Mouse (Mus musculus): ENCODE results near the gene Ptges3l. TPM values are rescaled to one million over a fixed set of nuclear protein-coding genes. Genes with fewer than 3 reads are reported as not detected.

The Ptges3l gene
- total and polyA plus RNA-seq, 3 experiments = 0.22 to 0.33 TPM; not detected in 1

DNA sequence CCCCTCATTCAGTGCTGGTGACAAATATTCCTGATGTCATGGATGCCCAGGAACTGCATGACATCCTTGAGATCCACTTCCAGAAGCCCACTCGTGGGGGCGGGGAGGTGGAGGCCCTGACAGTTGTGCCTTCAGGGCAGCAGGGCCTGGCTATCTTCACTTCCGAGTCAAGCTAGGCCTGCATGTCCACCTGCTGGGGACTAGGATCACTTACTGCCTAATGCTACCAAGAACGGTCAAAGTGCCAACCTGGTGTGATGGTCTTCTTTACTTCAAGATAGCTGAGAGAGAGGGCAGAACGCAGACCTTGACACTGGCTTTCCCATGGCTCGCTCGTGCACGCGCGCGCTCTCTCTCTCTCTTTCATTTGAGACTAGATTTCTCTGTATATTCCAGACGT lies 33.1 kb upstream of the Ptges3l start:
- TF ChIP-seq CTCF (IDR thresholded peaks at IDR 0.05; ENCODE audit: low read depth, low read length) (no peak), TAL1 (conservative IDR thresholded peaks at IDR 0.05; ENCODE audit: low read depth, low read length) (no peak), GATA2 (IDR thresholded peaks at IDR 0.05; ENCODE audit: borderline replicate concordance, low read depth, low read length) (no peak), GATA1 (IDR thresholded peaks at IDR 0.05; ENCODE audit: borderline replicate concordance, low read length) (no peak), POLR2AphosphoS5 (IDR thresholded peaks at IDR 0.05; ENCODE audit: insufficient replicate concordance, low read depth, low read length) (no peak)
- Histone ChIP-seq H3K4me3 (ENCODE audit: low read depth, low read length) (no peak overlapping the region), H3K4me1 (ENCODE audit: insufficient read depth, low read depth, low read length) (peaks cover 88% of the 10 kb centered on the region), H3K36me3 (replicated peaks) (peaks cover 93% of the 10 kb centered on the region), H3K27me3 (ENCODE audit: insufficient read depth, low read length) (no peaks in the 10 kb centered on the region), H3K9me3 (replicated peaks) (no peaks in the 10 kb centered on the region)
- DNase-seq (ENCODE audit: low spot score) = no peak
- ATAC-seq (ENCODE audit: extremely low read depth, insufficient number of reproducible peaks, low FRiP score, poor library complexity, severe bottlenecking) = no peak

DNA sequence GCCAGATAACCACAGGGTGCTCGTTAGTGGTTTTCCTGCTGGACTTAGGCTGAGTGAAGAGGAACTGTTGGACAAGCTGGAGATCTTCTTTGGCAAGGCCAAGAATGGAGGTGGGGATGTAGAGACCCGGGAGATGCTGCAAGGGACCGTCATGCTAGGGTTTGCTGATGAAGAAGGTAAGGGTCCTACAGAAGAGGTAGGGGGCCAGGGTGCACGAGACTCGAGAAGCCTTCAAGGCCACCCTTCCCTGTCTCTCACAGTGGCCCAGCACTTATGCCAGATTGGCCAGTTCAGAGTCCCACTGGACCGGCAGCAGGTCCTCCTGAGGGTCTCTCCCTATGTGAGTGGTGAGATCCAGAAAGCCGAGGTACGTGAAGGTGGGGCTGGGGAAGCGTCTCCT lies 32.5 kb upstream of the Ptges3l start:
- DNase-seq (ENCODE audit: low spot score) (no peak), ATAC-seq (ENCODE audit: extremely low read depth, insufficient number of reproducible peaks, low FRiP score, poor library complexity, severe bottlenecking) (no peak)
- no peak for TF ChIP-seq GATA2 (IDR thresholded peaks at IDR 0.05; ENCODE audit: borderline replicate concordance, low read depth, low read length)
- peaks cover 94% of the 10 kb centered on the region for H3K36me3 ChIP-seq (replicated peaks)
- H3K4me3 ChIP-seq (ENCODE audit: low read depth, low read length) = no peak overlapping the region
- H3K27me3 ChIP-seq (ENCODE audit: insufficient read depth, low read length) = no peaks in the 10 kb centered on the region
- H3K4me1 ChIP-seq (ENCODE audit: insufficient read depth, low read depth, low read length) = peaks cover 86% of the 10 kb centered on the region
- no peaks in the 10 kb centered on the region for H3K9me3 ChIP-seq (replicated peaks)

DNA sequence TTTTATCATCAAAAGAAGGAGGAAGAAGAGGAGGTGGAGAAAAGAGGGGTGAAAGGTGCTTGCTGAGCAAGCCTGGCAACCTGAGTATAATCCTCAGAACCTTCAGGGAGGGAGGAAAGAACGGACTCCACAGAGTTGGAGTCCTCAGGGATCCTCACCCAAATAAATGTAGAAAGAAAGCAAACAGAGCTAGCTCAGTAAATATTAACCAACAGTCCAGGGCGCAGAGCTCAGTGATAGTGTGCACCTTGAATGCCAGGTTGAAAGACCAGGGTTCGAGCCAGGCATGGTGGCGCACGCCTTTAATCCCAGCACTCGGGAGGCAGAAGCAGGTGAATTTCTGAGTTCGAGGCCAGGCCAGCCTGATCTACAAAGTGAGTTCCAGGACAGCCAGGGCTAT lies 30.5 kb upstream of the Ptges3l start:
- no peak for TF ChIP-seq POLR2AphosphoS5 (IDR thresholded peaks at IDR 0.05; ENCODE audit: insufficient replicate concordance, low read depth, low read length)
- no peak for TF ChIP-seq TAL1 (conservative IDR thresholded peaks at IDR 0.05; ENCODE audit: low read depth, low read length)
- TF ChIP-seq GATA2 (IDR thresholded peaks at IDR 0.05; ENCODE audit: borderline replicate concordance, low read depth, low read length) = no peak
- TF ChIP-seq CTCF (IDR thresholded peaks at IDR 0.05; ENCODE audit: low read depth, low read length) = no peak
- no peak for TF ChIP-seq GATA1 (IDR thresholded peaks at IDR 0.05; ENCODE audit: borderline replicate concordance, low read length)
- ATAC-seq (ENCODE audit: extremely low read depth, insufficient number of reproducible peaks, low FRiP score, poor library complexity, severe bottlenecking) (no peak), DNase-seq (ENCODE audit: low spot score) (no peak)
- H3K36me3 ChIP-seq (replicated peaks) = peaks cover 84% of the 10 kb centered on the region
- H3K9me3 ChIP-seq (replicated peaks) = no peaks in the 10 kb centered on the region
- H3K27me3 ChIP-seq (ENCODE audit: insufficient read depth, low read length) = no peaks in the 10 kb centered on the region
- H3K4me3 ChIP-seq (ENCODE audit: low read depth, low read length) = no peak overlapping the region
- H3K4me1 ChIP-seq (ENCODE audit: insufficient read depth, low read depth, low read length) = peaks cover 88% of the 10 kb centered on the region

DNA sequence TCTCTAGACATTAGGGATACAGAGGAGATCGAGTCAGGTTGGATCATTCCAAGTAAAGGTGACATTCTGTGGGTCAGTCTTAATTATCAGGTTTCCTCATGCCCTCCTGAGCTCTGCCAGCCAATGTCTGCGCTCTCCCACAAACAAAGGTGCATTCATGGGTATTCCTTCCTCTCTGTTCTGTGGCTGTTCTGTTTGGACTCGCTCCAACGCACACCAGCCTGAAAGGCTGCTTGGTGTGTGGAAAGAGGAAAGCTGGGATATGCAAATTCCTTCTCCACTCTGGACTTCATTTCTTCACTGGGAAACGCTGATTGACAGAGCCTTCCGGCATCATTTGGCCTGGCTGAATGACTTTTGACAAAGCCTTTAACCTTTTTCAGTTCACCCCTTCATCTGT lies 29.6 kb upstream of the Ptges3l start:
- no peak for TF ChIP-seq GATA1 (IDR thresholded peaks at IDR 0.05; ENCODE audit: borderline replicate concordance, low read length)
- TF ChIP-seq CTCF (IDR thresholded peaks at IDR 0.05; ENCODE audit: low read depth, low read length) = no peak
- no peak for TF ChIP-seq POLR2AphosphoS5 (IDR thresholded peaks at IDR 0.05; ENCODE audit: insufficient replicate concordance, low read depth, low read length)
- TF ChIP-seq TAL1 (conservative IDR thresholded peaks at IDR 0.05; ENCODE audit: low read depth, low read length) = no peak
- no peak for TF ChIP-seq GATA2 (IDR thresholded peaks at IDR 0.05; ENCODE audit: borderline replicate concordance, low read depth, low read length)
- peaks cover 78% of the 10 kb centered on the region for H3K36me3 ChIP-seq (replicated peaks)
- DNase-seq (ENCODE audit: low spot score) = no peak
- H3K9me3 ChIP-seq (replicated peaks) = no peaks in the 10 kb centered on the region
- ATAC-seq (ENCODE audit: extremely low read depth, insufficient number of reproducible peaks, low FRiP score, poor library complexity, severe bottlenecking) = no peak
- peaks cover 87% of the 10 kb centered on the region for H3K4me1 ChIP-seq (ENCODE audit: insufficient read depth, low read depth, low read length)
- H3K4me3 ChIP-seq (ENCODE audit: low read depth, low read length) = no peak overlapping the region
- no peaks in the 10 kb centered on the region for H3K27me3 ChIP-seq (ENCODE audit: insufficient read depth, low read length)

DNA sequence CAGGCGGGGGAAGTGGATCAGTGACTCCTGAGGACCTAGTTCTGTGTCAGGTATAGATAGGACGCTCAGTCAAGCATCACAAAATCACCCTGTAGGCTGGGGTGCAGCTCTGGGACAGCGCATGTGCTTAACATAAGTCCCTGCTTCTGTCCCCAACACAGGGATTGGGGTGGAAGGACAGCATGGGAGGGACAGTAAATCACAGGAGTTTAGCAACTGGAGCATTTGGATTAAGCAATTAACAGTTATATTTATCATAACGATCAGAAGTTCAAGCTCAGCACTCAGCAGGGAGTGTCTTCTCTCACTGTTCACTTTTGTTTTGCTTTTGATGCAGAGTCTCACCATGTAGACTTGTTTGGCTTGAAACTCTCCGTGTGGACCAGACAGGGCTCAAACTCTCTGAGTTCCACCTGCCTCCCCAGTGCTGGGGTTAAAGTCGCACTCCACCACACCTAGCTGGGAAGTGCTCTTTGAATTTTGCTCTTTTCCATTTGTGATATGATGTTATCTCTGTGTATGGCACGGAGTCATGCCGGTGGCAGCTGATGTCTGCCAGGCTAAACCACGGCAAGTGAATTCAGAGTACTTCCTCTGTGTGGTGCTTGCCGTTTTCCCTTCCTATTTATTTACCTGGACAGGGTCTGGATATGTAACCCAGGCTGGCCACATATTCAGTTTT lies 27.1 kb upstream of the Ptges3l start:
- no peaks in the 10 kb centered on the region for H3K9me3 ChIP-seq (replicated peaks)
- ATAC-seq (ENCODE audit: extremely low read depth, insufficient number of reproducible peaks, low FRiP score, poor library complexity, severe bottlenecking) = no peak
- peak overlapping the region; percentile 61; the same call in 1 of the 2 replicates for H3K4me3 ChIP-seq (ENCODE audit: low read depth, low read length)
- DNase-seq (ENCODE audit: low spot score) = no peak
- H3K27me3 ChIP-seq (ENCODE audit: insufficient read depth, low read length) = no peaks in the 10 kb centered on the region
- TF ChIP-seq GATA1 (IDR thresholded peaks at IDR 0.05; ENCODE audit: borderline replicate concordance, low read length) (no peak), CTCF (IDR thresholded peaks at IDR 0.05; ENCODE audit: low read depth, low read length) (no peak), TAL1 (conservative IDR thresholded peaks at IDR 0.05; ENCODE audit: low read depth, low read length) (no peak), GATA2 (IDR thresholded peaks at IDR 0.05; ENCODE audit: borderline replicate concordance, low read depth, low read length) (no peak), POLR2AphosphoS5 (IDR thresholded peaks at IDR 0.05; ENCODE audit: insufficient replicate concordance, low read depth, low read length) (no peak)
- peaks cover 56% of the 10 kb centered on the region for H3K36me3 ChIP-seq (replicated peaks)
- peaks cover 82% of the 10 kb centered on the region for H3K4me1 ChIP-seq (ENCODE audit: insufficient read depth, low read depth, low read length)

DNA sequence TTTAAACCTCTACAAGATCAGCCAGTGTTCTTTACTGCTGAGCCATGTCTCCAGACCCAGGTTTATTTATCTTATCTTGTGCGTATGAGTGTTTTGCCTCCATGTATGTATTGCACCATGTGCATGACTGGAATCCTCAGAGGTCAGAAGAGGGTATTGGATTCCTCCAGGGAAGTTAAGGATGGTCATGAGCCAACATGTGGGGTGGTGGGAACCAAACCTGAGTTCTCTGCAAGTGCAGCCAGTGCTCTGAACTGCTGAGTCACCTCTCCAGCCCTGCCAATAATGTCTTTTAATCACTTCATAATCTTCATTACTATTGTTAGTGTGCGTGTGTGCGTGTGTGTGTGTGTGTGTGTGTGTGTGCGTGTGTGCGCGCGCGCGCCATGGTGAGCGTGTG lies 26.4 kb upstream of the Ptges3l start:
- peaks cover 76% of the 10 kb centered on the region for H3K4me1 ChIP-seq (ENCODE audit: insufficient read depth, low read depth, low read length)
- H3K27me3 ChIP-seq (ENCODE audit: insufficient read depth, low read length) = no peaks in the 10 kb centered on the region
- no peaks in the 10 kb centered on the region for H3K9me3 ChIP-seq (replicated peaks)
- TF ChIP-seq POLR2AphosphoS5 (IDR thresholded peaks at IDR 0.05; ENCODE audit: insufficient replicate concordance, low read depth, low read length) (no peak), CTCF (IDR thresholded peaks at IDR 0.05; ENCODE audit: low read depth, low read length) (no peak)
- no peak for ATAC-seq (ENCODE audit: extremely low read depth, insufficient number of reproducible peaks, low FRiP score, poor library complexity, severe bottlenecking)
- no peak for DNase-seq (ENCODE audit: low spot score)
- peak overlapping the region; percentile 61; the same call in 1 of the 2 replicates for H3K4me3 ChIP-seq (ENCODE audit: low read depth, low read length)
- peaks cover 49% of the 10 kb centered on the region for H3K36me3 ChIP-seq (replicated peaks)

Data from G1E (cell line).